Mouse (Mus musculus) natural killer cell, adult 2 months (primary cell): Measurements from ENCODE around the gene Pwwp2b.
A peak's percentile ranks its signal among the peaks of the same experiment; 100 is the strongest.

Source experiments
- DNase-seq, 2 experiments: peaks; one replicate each; pipeline ENCODE4 v3.0.0; 2022; ENCODE audit warnings: low spot score in 2 of 2

The Pwwp2b gene

GRCm38 (mm10) chr7:139247881-139248614 lies at the start of gene Pwwp2b:
Gene Pwwp2b, plus strand, starts transcription at chr7:139248482.
- peak; percentile 71 to 75 for DNase-seq

GRCm38 (mm10) chr7:139200108-139200507 lies 48.2 kb upstream of the Pwwp2b start:
- DNase-seq = no peak

GRCm38 (mm10) chr7:139201209-139201608 lies 47.1 kb upstream of the Pwwp2b start:
- no peak for DNase-seq

GRCm38 (mm10) chr7:139208023-139208772 lies 40.1 kb upstream of the Pwwp2b start:
- peak; percentile 54 to 63 for DNase-seq

- DNase-seq = no peak
Measured at GRCm38 (mm10) chr7:139208773-139209095, 39.5 kb upstream of the Pwwp2b start.

GRCm38 (mm10) chr7:139211761-139212160 lies 36.5 kb upstream of the Pwwp2b start:
- DNase-seq = no peak

- DNase-seq = peak; percentile 98
Measured at GRCm38 (mm10) chr7:139212754-139213745, 35.2 kb upstream of the Pwwp2b start, which contains the start of the genes Lrrc27 and Stk32c. Gene Lrrc27, plus strand, starts transcription at chr7:139212988. Gene Stk32c, minus strand, starts transcription at chr7:139213307.

- no peak for DNase-seq
Measured at GRCm38 (mm10) chr7:139213751-139214150, 34.5 kb upstream of the Pwwp2b start.

GRCm38 (mm10) chr7:139214160-139214559 lies 34.1 kb upstream of the Pwwp2b start:
- DNase-seq = no peak

- DNase-seq = no peak
Measured at GRCm38 (mm10) chr7:139214596-139215340, 33.5 kb upstream of the Pwwp2b start.

GRCm38 (mm10) chr7:139215516-139215915 lies 32.8 kb upstream of the Pwwp2b start:
- no peak for DNase-seq

- no peak for DNase-seq
Measured at GRCm38 (mm10) chr7:139215946-139216345, 32.3 kb upstream of the Pwwp2b start.

GRCm38 (mm10) chr7:139216464-139216863 lies 31.8 kb upstream of the Pwwp2b start:
- no peak for DNase-seq

GRCm38 (mm10) chr7:139217046-139217445 lies 31.2 kb upstream of the Pwwp2b start:
- DNase-seq = no peak

- DNase-seq = no peak
Measured at GRCm38 (mm10) chr7:139218641-139219415, 29.5 kb upstream of the Pwwp2b start.

GRCm38 (mm10) chr7:139219486-139219885 lies 28.8 kb upstream of the Pwwp2b start:
- DNase-seq = no peak

GRCm38 (mm10) chr7:139220303-139220702 lies 28.0 kb upstream of the Pwwp2b start:
- DNase-seq = no peak

- DNase-seq = no peak
Measured at GRCm38 (mm10) chr7:139221072-139221471, 27.2 kb upstream of the Pwwp2b start.

GRCm38 (mm10) chr7:139221856-139222255 lies 26.4 kb upstream of the Pwwp2b start:
- DNase-seq = no peak

GRCm38 (mm10) chr7:139222341-139222740 lies 25.9 kb upstream of the Pwwp2b start:
- DNase-seq = no peak
